Mouse (Mus musculus) CD4-positive naive resting alpha-beta T cell, adult 57 days (primary cell): ENCODE data around the gene Grb10. TPM values are rescaled to one million over a fixed set of nuclear protein-coding genes. Genes with fewer than 3 reads are reported as not detected.

Source experiments
- total RNA-seq: library from RNA; stranded (reverse); gene quantifications from one replicate; pipeline ENCODE4 v1.2.4, GENCODE M21; 2023

Grb10 gene
- 0.59 TPM for total RNA-seq

DNA sequence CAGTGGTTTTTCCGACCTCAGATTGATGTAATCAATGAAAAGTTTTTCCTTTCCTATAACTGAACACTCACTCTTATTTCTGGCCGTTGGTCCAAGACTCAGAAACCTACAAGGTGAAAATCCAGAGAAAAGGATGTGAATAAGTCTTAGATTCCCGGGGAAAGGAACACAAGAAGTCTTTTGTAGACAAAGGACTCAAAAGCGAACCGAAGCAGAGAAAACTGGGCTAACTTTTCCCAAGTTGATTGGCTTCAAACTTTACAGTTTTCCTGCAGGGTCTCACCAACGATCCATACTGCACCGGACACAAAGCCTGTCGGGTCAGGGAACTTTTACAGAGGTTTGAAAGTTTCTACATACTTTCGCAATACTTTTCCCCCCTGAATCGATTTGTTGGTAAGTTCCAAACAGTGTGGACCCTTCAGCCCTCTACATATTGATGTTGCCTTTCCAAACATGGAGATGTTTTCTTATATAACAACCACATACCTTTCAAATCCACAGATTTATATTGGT, at the start of gene Grb10:
TSS of gene Grb10 (minus strand) at position 214 of the 516 bp plus-strand sequence.

DNA sequence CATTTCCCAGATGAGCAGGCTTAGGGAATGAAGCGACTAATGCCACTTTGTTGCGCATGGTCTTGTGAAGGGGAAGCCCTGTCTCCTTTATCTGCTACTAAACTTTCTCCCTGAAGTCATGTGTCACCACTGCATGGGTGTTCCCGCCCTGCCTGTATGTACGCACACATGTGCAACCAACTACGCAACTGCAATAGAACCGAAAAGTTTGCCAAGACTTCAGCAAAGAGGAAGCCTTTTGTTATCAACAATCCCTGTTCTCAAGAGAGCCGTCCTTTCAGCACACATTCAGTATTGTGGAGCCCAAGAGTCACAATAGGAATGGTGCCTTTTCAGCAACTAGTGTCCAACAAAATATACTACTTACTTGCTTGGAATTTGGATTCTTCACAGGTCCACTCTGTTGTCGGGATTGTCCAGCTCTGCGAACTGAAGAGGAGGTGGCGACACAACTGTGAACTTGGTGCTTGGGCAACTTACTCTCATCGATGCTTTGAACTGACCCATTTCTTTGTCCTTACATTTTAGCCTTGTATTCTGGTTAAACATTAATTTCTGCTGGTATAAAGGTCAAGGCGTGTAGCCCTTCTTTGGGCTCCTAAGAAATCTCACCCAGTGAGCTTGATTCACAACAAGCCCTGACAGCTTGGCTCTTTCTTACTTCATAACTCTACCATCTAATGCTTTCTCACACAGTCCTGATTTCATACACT, 140.7 kb downstream of the Grb10 start, which contains the start of gene Ddc:
TSS of gene Ddc (minus strand) at position 500 of the 713 bp plus-strand sequence.

Other genes with a start within 250 kb of the Grb10 start
- gene Fignl1, start 229.7 kb downstream of the Grb10 start, total RNA-seq = 0.92 TPM
- 0.74 TPM for gene Ddc, start 140.5 kb downstream of the Grb10 start, total RNA-seq